Mouse (Mus musculus): ENCODE data around the gene Zdhhc14.

DNA sequence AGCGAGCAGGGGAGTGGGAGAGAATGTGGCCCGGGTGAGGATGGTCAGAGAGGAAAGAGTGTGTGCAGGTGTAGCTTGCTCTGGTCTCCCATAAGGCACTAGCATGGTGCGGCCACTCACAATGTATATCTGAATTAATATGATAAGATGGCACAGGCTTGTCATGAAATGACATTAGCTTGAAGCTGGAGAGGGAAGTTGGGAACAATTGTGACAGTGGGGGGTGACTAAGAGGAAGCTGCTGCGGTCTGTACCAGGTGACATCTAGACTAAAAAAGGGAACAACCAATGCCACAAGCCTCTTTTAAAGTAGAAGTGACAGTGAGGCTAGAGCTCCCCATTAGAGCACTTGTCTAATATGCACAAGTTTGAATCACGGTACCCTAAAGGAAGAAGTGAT is 238.2 kb downstream of the Zdhhc14 start:
- TF ChIP-seq CTCF (IDR thresholded peaks at IDR 0.05; ENCODE audit: low read depth): no peak
- no peak for TF ChIP-seq EP300 (IDR thresholded peaks at IDR 0.05; ENCODE audit: low read depth)
